Mouse (Mus musculus): ENCODE measurements around the gene Cbl. TPM values are rescaled to one million over a fixed set of nuclear protein-coding genes. Genes with fewer than 3 reads are reported as not detected.
A peak's percentile ranks its signal among the peaks of the same experiment; 100 is the strongest.

Gene Cbl
- polyA plus RNA-seq, 1 experiment from 2014 or later = 18.3 TPM

- no peaks in the 10 kb centered on the region for H3K27me3 ChIP-seq (replicated peaks)
- ATAC-seq (ENCODE audit: insufficient number of reproducible peaks, low FRiP score) = no peak
- 92% methylated on average over 3 of the region's 3 CpGs for WGBS
- no peak overlapping the region for H3K9ac ChIP-seq
- H3K4me1 ChIP-seq (replicated peaks) = peaks cover 29% of the 10 kb centered on the region
- H3K9me3 ChIP-seq (replicated peaks) = no peaks in the 10 kb centered on the region
- H3K4me3 ChIP-seq = no peak overlapping the region
- H3K27ac ChIP-seq (ENCODE audit: poor library complexity, severe bottlenecking) = peak overlapping the region; percentile 54
- H3K4me2 ChIP-seq = no peak overlapping the region
- peaks cover 23% of the 10 kb centered on the region for H3K36me3 ChIP-seq
These were observed 51.6 kb downstream of the Cbl start for GRCm38 (mm10) chr9:44182260-44182659.

- no peak for ATAC-seq (ENCODE audit: insufficient number of reproducible peaks, low FRiP score)
- Histone ChIP-seq H3K36me3 (peaks cover 23% of the 10 kb centered on the region), H3K9me3 (replicated peaks) (no peaks in the 10 kb centered on the region), H3K9ac (no peak overlapping the region), H3K4me3 (no peak overlapping the region), H3K4me1 (replicated peaks) (peaks cover 34% of the 10 kb centered on the region), H3K27ac (ENCODE audit: poor library complexity, severe bottlenecking) (peak overlapping the region; percentile 54; the same call in 1 of the 2 replicates), H3K4me2 (no peak overlapping the region), H3K27me3 (replicated peaks) (no peaks in the 10 kb centered on the region)
- WGBS = 28% methylated on average over 5 of the region's 5 CpGs
These were observed 52.3 kb downstream of the Cbl start for GRCm38 (mm10) chr9:44181537-44181936.

- Histone ChIP-seq H3K4me2 (no peak overlapping the region), H3K27ac (ENCODE audit: poor library complexity, severe bottlenecking) (peak overlapping the region; percentile 46; the same call in 1 of the 2 replicates), H3K27me3 (replicated peaks) (no peaks in the 10 kb centered on the region), H3K9ac (no peak overlapping the region), H3K36me3 (peaks cover 19% of the 10 kb centered on the region), H3K4me1 (replicated peaks) (peaks cover 40% of the 10 kb centered on the region), H3K9me3 (replicated peaks) (no peaks in the 10 kb centered on the region), H3K4me3 (no peak overlapping the region)
- 98% methylated on average over 12 of the region's 12 CpGs for WGBS
- ATAC-seq (ENCODE audit: insufficient number of reproducible peaks, low FRiP score) = no peak
These were observed 55.0 kb downstream of the Cbl start for GRCm38 (mm10) chr9:44178811-44179210.

GRCm38 (mm10) chr9:44178389-44178788 is 55.5 kb downstream of the Cbl start:
- peak overlapping the region; percentile 46; the same call in 1 of the 2 replicates for H3K27ac ChIP-seq (ENCODE audit: poor library complexity, severe bottlenecking)
- H3K36me3 ChIP-seq = peaks cover 19% of the 10 kb centered on the region
- 81% methylated on average over 14 of the region's 14 CpGs for WGBS
- no peak overlapping the region for H3K4me3 ChIP-seq
- H3K27me3 ChIP-seq (replicated peaks) = no peaks in the 10 kb centered on the region
- H3K9me3 ChIP-seq (replicated peaks) = no peaks in the 10 kb centered on the region
- ATAC-seq (ENCODE audit: insufficient number of reproducible peaks, low FRiP score) = no peak
- H3K9ac ChIP-seq = no peak overlapping the region
- H3K4me1 ChIP-seq (replicated peaks) = peaks cover 40% of the 10 kb centered on the region
- no peak overlapping the region for H3K4me2 ChIP-seq

- peaks cover 40% of the 10 kb centered on the region for H3K4me1 ChIP-seq (replicated peaks)
- 54% methylated on average over 2 of the region's 2 CpGs for WGBS
- no peak overlapping the region for H3K4me3 ChIP-seq
- no peaks in the 10 kb centered on the region for H3K27me3 ChIP-seq (replicated peaks)
- no peaks in the 10 kb centered on the region for H3K9me3 ChIP-seq (replicated peaks)
- ATAC-seq (ENCODE audit: insufficient number of reproducible peaks, low FRiP score) = no peak
- H3K36me3 ChIP-seq = peaks cover 27% of the 10 kb centered on the region
- H3K9ac ChIP-seq = no peak overlapping the region
- peak overlapping the region; percentile 56 for H3K27ac ChIP-seq (ENCODE audit: poor library complexity, severe bottlenecking)
- H3K4me2 ChIP-seq = no peak overlapping the region
These were observed 56.4 kb downstream of the Cbl start for GRCm38 (mm10) chr9:44177405-44177804.

GRCm38 (mm10) chr9:44175957-44176356 is 57.9 kb downstream of the Cbl start:
- Histone ChIP-seq H3K4me2 (peak overlapping the region; percentile 57), H3K4me3 (no peak overlapping the region), H3K9me3 (replicated peaks) (no peaks in the 10 kb centered on the region), H3K27ac (ENCODE audit: poor library complexity, severe bottlenecking) (peak overlapping the region; percentile 87), H3K4me1 (replicated peaks) (peaks cover 36% of the 10 kb centered on the region), H3K27me3 (replicated peaks) (no peaks in the 10 kb centered on the region), H3K36me3 (peaks cover 40% of the 10 kb centered on the region), H3K9ac (no peak overlapping the region)
- no peak for ATAC-seq (ENCODE audit: insufficient number of reproducible peaks, low FRiP score)
- 58% methylated on average over 1 of the region's 1 CpGs for WGBS

GRCm38 (mm10) chr9:44175556-44175955 is 58.3 kb downstream of the Cbl start:
- Histone ChIP-seq H3K4me1 (replicated peaks) (peaks cover 36% of the 10 kb centered on the region), H3K4me2 (peak overlapping the region; percentile 57), H3K9me3 (replicated peaks) (no peaks in the 10 kb centered on the region), H3K27ac (ENCODE audit: poor library complexity, severe bottlenecking) (peak overlapping the region; percentile 87), H3K36me3 (peaks cover 43% of the 10 kb centered on the region), H3K27me3 (replicated peaks) (no peaks in the 10 kb centered on the region), H3K4me3 (no peak overlapping the region), H3K9ac (no peak overlapping the region)
- ATAC-seq (ENCODE audit: insufficient number of reproducible peaks, low FRiP score) = no peak
- 14% methylated on average over 6 of the region's 6 CpGs for WGBS

GRCm38 (mm10) chr9:44170691-44171151 is 63.1 kb downstream of the Cbl start:
- peak overlapping the region; percentile 15; the same call in 1 of the 2 replicates for H3K4me2 ChIP-seq
- peaks cover 40% of the 10 kb centered on the region for H3K36me3 ChIP-seq
- no peak overlapping the region for H3K4me3 ChIP-seq
- peak overlapping the region; percentile 79 for H3K27ac ChIP-seq (ENCODE audit: poor library complexity, severe bottlenecking)
- H3K9ac ChIP-seq = no peak overlapping the region
- peaks cover 33% of the 10 kb centered on the region for H3K4me1 ChIP-seq (replicated peaks)
- H3K9me3 ChIP-seq (replicated peaks) = no peaks in the 10 kb centered on the region
- 15% methylated on average over 3 of the region's 3 CpGs for WGBS
- peak; percentile 45; the same call in 1 of the 2 replicates for ATAC-seq (ENCODE audit: insufficient number of reproducible peaks, low FRiP score)
- no peaks in the 10 kb centered on the region for H3K27me3 ChIP-seq (replicated peaks)

GRCm38 (mm10) chr9:44168931-44169330 is 64.9 kb downstream of the Cbl start:
- no peak overlapping the region for H3K4me2 ChIP-seq
- no peak for ATAC-seq (ENCODE audit: insufficient number of reproducible peaks, low FRiP score)
- no peaks in the 10 kb centered on the region for H3K27me3 ChIP-seq (replicated peaks)
- 64% methylated on average over 5 of the region's 5 CpGs for whole genome bisulfite sequencing
- H3K36me3 ChIP-seq = peaks cover 55% of the 10 kb centered on the region
- H3K27ac ChIP-seq (ENCODE audit: poor library complexity, severe bottlenecking) = peak overlapping the region; percentile 38; the same call in 1 of the 2 replicates
- peaks cover 28% of the 10 kb centered on the region for H3K4me1 ChIP-seq (replicated peaks)
- 0 out of 2 replicates have a peak overlapping the region, but pooled peaks have one; percentile 30 for H3K9ac ChIP-seq
- H3K9me3 ChIP-seq (replicated peaks) = no peaks in the 10 kb centered on the region
- H3K4me3 ChIP-seq = no peak overlapping the region

GRCm38 (mm10) chr9:44159886-44160285 is 74.0 kb downstream of the Cbl start:
- ATAC-seq (ENCODE audit: insufficient number of reproducible peaks, low FRiP score) = no peak
- no peaks in the 10 kb centered on the region for H3K9me3 ChIP-seq (replicated peaks)
- H3K36me3 ChIP-seq = peaks cover 77% of the 10 kb centered on the region
- no peak overlapping the region for H3K27ac ChIP-seq (ENCODE audit: poor library complexity, severe bottlenecking)
- H3K4me3 ChIP-seq = no peak overlapping the region
- H3K4me1 ChIP-seq (replicated peaks) = 0 out of 2 replicates have a peak, but pooled peaks cover 9% of the 10 kb centered on the region
- 52% methylated on average over 3 of the region's 3 CpGs for WGBS
- H3K4me2 ChIP-seq = no peak overlapping the region
- no peaks in the 10 kb centered on the region for H3K27me3 ChIP-seq (replicated peaks)
- H3K9ac ChIP-seq = no peak overlapping the region

GRCm38 (mm10) chr9:44147290-44147689 is 86.6 kb downstream of the Cbl start:
- Histone ChIP-seq H3K9me3 (replicated peaks) (no peaks in the 10 kb centered on the region), H3K27ac (ENCODE audit: poor library complexity, severe bottlenecking) (no peak overlapping the region), H3K4me2 (no peak overlapping the region), H3K4me1 (replicated peaks) (peaks cover 23% of the 10 kb centered on the region), H3K27me3 (replicated peaks) (no peaks in the 10 kb centered on the region), H3K36me3 (peaks cover 69% of the 10 kb centered on the region), H3K9ac (no peak overlapping the region), H3K4me3 (no peak overlapping the region)
- WGBS = 49% methylated on average over 3 of the region's 3 CpGs
- ATAC-seq (ENCODE audit: insufficient number of reproducible peaks, low FRiP score) = no peak

- Histone ChIP-seq H3K9ac (no peak overlapping the region), H3K4me1 (replicated peaks) (peaks cover 36% of the 10 kb centered on the region), H3K27me3 (replicated peaks) (no peaks in the 10 kb centered on the region), H3K4me3 (no peak overlapping the region), H3K36me3 (peaks cover 70% of the 10 kb centered on the region), H3K27ac (ENCODE audit: poor library complexity, severe bottlenecking) (0 out of 2 replicates have a peak overlapping the region, but pooled peaks have one; percentile 57), H3K9me3 (replicated peaks) (no peaks in the 10 kb centered on the region), H3K4me2 (no peak overlapping the region)
- ATAC-seq (ENCODE audit: insufficient number of reproducible peaks, low FRiP score) = no peak
These were observed 89.2 kb downstream of the Cbl start for GRCm38 (mm10) chr9:44144718-44145060.
